ENCODE assay signal across 9 mouse cellular contexts in genomic region chr19:48090393-48090792, GRCm38 (mm10).
DNase-seq lines count a peak whose midpoint lies in the region; ATAC-seq and TF ChIP-seq lines count a peak whose summit lies in the region.
"Had no signal": no experiment of that assay in that cellular context is flagged by ENCODE, and none has a peak within 500 bp of the region (broad histone marks: within the 10 kb centered on the region; RNA-seq: fewer than 3 reads in every experiment).

No protein-coding gene starts in this region.

- no peak overlapping the region for H3K4me2 ChIP-seq in forebrain, embryonic 14.5 days (ENCODE audit: low read length)
- no peak overlapping the region for H3K4me2 ChIP-seq in forebrain, embryonic 12.5 days
- no peak overlapping the region for H3K4me2 ChIP-seq in liver, embryonic 12.5 days

- no peaks in the 10 kb centered on the region for H3K36me3 ChIP-seq in forebrain, embryonic 14.5 days (ENCODE audit: control insufficient read depth, insufficient read depth, low read length)
- H3K36me3 ChIP-seq in forebrain, embryonic 12.5 days (replicated peaks), result no peaks in the 10 kb centered on the region
- no peaks in the 10 kb centered on the region for H3K36me3 ChIP-seq in liver, adult 2 months (ENCODE audit: control insufficient read depth, insufficient read depth, low read length)
- H3K36me3 ChIP-seq in liver, embryonic 12.5 days, result no peaks in the 10 kb centered on the region

- ATAC-seq in forebrain, embryonic 14.5 days, result no peak
- no peak for ATAC-seq in forebrain, embryonic 12.5 days (ENCODE audit: low FRiP score)
- no peak for ATAC-seq in liver, embryonic 12.5 days

- no peak overlapping the region for H3K4me3 ChIP-seq in forebrain, embryonic 14.5 days (ENCODE audit: low read depth, low read length)
- H3K4me3 ChIP-seq in forebrain, embryonic 12.5 days (replicated peaks), result no peak overlapping the region
- H3K4me3 ChIP-seq in liver, adult 2 months (ENCODE audit: insufficient read depth, low read depth, low read length), result no peak overlapping the region
- no peak overlapping the region for H3K4me3 ChIP-seq in liver, embryonic 12.5 days
- H3K4me3 ChIP-seq: megakaryocyte, embryonic 14.5 days had no signal

- WGBS in forebrain, embryonic 14.5 days, result 25% methylated on average over 3 of the region's 3 CpGs
- 32% methylated on average over 3 of the region's 3 CpGs for WGBS in forebrain, embryonic 12.5 days
- WGBS in liver, adult 2 months, result 26% methylated on average over 3 of the region's 3 CpGs
- WGBS in liver, embryonic 12.5 days (ENCODE audit: insufficient replicate concordance), result 23% methylated on average over 3 of the region's 3 CpGs

- H3K4me1 ChIP-seq in forebrain, embryonic 14.5 days (ENCODE audit: control insufficient read depth, insufficient read depth, low read length), result no peaks in the 10 kb centered on the region
- no peaks in the 10 kb centered on the region for H3K4me1 ChIP-seq in forebrain, embryonic 12.5 days
- H3K4me1 ChIP-seq in liver, adult 2 months (ENCODE audit: control insufficient read depth, insufficient read depth, low read length), result no peaks in the 10 kb centered on the region
- H3K4me1 ChIP-seq in liver, embryonic 12.5 days, result no peaks in the 10 kb centered on the region
- H3K4me1 ChIP-seq: megakaryocyte, embryonic 14.5 days had no signal

- TF ChIP-seq CTCF in liver, adult 2 months (IDR thresholded peaks at IDR 0.05; ENCODE audit: low read depth, low read length), result peak; percentile 52

- H3K9me3 ChIP-seq in forebrain, embryonic 14.5 days (replicated peaks; ENCODE audit: control insufficient read depth, low read length), result no peaks in the 10 kb centered on the region
- no peaks in the 10 kb centered on the region for H3K9me3 ChIP-seq in forebrain, embryonic 12.5 days
- H3K9me3 ChIP-seq in liver, embryonic 12.5 days (replicated peaks), result no peaks in the 10 kb centered on the region

- H3K27me3 ChIP-seq in forebrain, embryonic 14.5 days (replicated peaks; ENCODE audit: control insufficient read depth, insufficient read depth, low read length), result no peaks in the 10 kb centered on the region
- no peaks in the 10 kb centered on the region for H3K27me3 ChIP-seq in forebrain, embryonic 12.5 days
- no peaks in the 10 kb centered on the region for H3K27me3 ChIP-seq in liver, adult 2 months (ENCODE audit: control insufficient read depth, insufficient read depth, low read length)
- H3K27me3 ChIP-seq in liver, embryonic 12.5 days (replicated peaks), result no peaks in the 10 kb centered on the region
- H3K27me3 ChIP-seq: megakaryocyte, embryonic 14.5 days had no signal

- TF ChIP-seq POLR2A in liver, adult 2 months (IDR thresholded peaks at IDR 0.05; ENCODE audit: extremely low read depth, insufficient read depth, low read length), result no peak

- DNase-seq in forebrain, embryonic 14.5 days (ENCODE audit: low spot score), result peak; percentile 13
- DNase-seq in liver, adult 2 months (ENCODE audit: extremely low read depth, low read depth, low spot score), result no peak
- peak; percentile 11 to 18 for DNase-seq in adrenal gland, postnatal 36 days
- peak; percentile 24 to 32 for DNase-seq in layer of hippocampus, postnatal 36 days
- peak; percentile 50 for DNase-seq in right cerebral cortex, postnatal 25 days
- no peak for DNase-seq in spleen, postnatal 4 days (ENCODE audit: low spot score in 2 of 2)

- no peak overlapping the region for H3K27ac ChIP-seq in forebrain, embryonic 14.5 days (ENCODE audit: low read depth, low read length)
- no peak overlapping the region for H3K27ac ChIP-seq in forebrain, embryonic 12.5 days
- no peak overlapping the region for H3K27ac ChIP-seq in liver, adult 2 months (replicated peaks; ENCODE audit: insufficient read depth, low read depth, low read length)
- no peak overlapping the region for H3K27ac ChIP-seq in liver, embryonic 12.5 days

- H3K9ac ChIP-seq in forebrain, embryonic 14.5 days (ENCODE audit: low read length), result no peak overlapping the region
- no peak overlapping the region for H3K9ac ChIP-seq in forebrain, embryonic 12.5 days
- no peak overlapping the region for H3K9ac ChIP-seq in liver, adult 2 months (ENCODE audit: low read depth, low read length)
- H3K9ac ChIP-seq in liver, embryonic 12.5 days, result no peak overlapping the region

- H3K79me2 ChIP-seq in liver, adult 2 months (ENCODE audit: control insufficient read depth, insufficient read depth, low read length), result no peaks in the 10 kb centered on the region

Comparison
In these comparisons a context has a peak if more than half of its experiments do, and no peak if none do; other contexts are left out.
1. DNase-seq: peak in forebrain, embryonic 14.5 days (single experiment), adrenal gland, postnatal 36 days (2 of 2), layer of hippocampus, postnatal 36 days (2 of 2) and right cerebral cortex, postnatal 25 days (single experiment); none in liver, adult 2 months (single experiment) and spleen, postnatal 4 days (0 of 2).